9 mouse cellular contexts compared by ENCODE assay signal in the genomic region with DNA sequence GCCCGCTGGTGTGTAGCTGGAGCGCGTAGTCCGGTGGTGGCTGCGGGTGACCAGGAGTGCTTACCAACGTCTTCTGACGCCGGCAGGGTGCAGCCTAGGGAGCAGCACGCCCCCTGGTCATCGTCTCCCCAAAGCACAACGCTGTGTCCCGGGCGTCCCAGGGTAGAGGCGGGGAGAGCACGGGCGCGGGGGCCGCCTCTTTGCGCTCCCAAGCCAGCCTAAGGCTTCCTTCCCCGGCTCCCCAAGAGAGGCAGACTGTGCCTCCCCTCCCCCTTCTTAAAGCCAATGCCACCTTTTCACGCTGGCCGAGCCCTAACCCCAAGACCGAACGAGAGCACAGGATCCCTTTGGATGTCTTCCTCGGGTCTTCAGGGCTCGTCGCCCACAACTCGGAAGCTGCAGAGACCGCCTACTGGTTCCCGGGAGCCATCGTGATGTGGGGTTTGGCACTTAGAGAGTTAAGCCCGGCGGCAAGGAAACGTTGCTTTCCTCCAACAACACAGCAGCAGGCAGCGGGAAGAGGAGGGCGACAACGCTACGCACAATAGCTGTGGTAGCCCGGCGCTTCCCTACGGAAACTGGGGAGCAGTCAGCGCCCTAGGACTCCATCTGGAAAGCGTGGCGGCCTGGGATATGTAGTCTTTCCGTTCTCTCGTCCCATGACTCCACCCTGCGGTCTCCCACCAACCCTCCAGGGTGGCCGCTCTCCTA. TPM values are rescaled to one million over a fixed set of nuclear protein-coding genes. Genes with fewer than 3 reads are reported as not detected.
A peak's percentile ranks its signal among the peaks of the same experiment; 100 is the strongest.
DNase-seq lines count a peak whose midpoint lies in the region; ATAC-seq and TF ChIP-seq lines count a peak whose summit lies in the region.
"Had no signal": no experiment of that assay in that cellular context is flagged by ENCODE, and none has a peak within 500 bp of the region (broad histone marks: within the 10 kb centered on the region; RNA-seq: fewer than 3 reads in every experiment).

TSS of gene Ophn1 (minus strand) at position 620 of the 711 bp plus-strand sequence.

- TF ChIP-seq CTCF in E14TG2a.4 (conservative IDR thresholded peaks at IDR 0.05; ENCODE audit: low read length), result no peak
- TF ChIP-seq CTCF in heart, postnatal 0 days (IDR thresholded peaks at IDR 0.05; ENCODE audit: low read depth), result no peak
- 0 out of 2 replicates have a peak, but pooled peaks have one; percentile 5 for TF ChIP-seq CTCF in liver, embryonic 14.5 days (IDR thresholded peaks at IDR 0.05; ENCODE audit: low read depth)

- peak; percentile 89 for DNase-seq in forebrain, embryonic 14.5 days (ENCODE audit: low spot score)
- DNase-seq in heart, postnatal 0 days (ENCODE audit: low spot score), result peak; percentile 66
- DNase-seq in kidney, postnatal 4 days, result peak; percentile 75 to 84
- no peak for DNase-seq in liver, embryonic 14.5 days (ENCODE audit: low read depth in 3 of 3, low spot score in 3 of 3)
- peak; percentile 59 for DNase-seq in urinary bladder, adult 2 months (ENCODE audit: low spot score)

- peak within 1 kb of the TSS; percentile 80 for H3K4me3 ChIP-seq in E14TG2a.4 (replicated peaks; ENCODE audit: low read length)
- H3K4me3 ChIP-seq in forebrain, embryonic 14.5 days (ENCODE audit: low read depth, low read length), result peak within 1 kb of the TSS; percentile 49
- H3K4me3 ChIP-seq in heart, postnatal 0 days (ENCODE audit: low read depth, low read length), result peak within 1 kb of the TSS; percentile 64
- H3K4me3 ChIP-seq in liver, embryonic 14.5 days (ENCODE audit: insufficient read depth in 1 of 2, low read depth in 2 of 2, low read length in 2 of 2), result peak within 1 kb of the TSS; percentile 47 to 57
- peak within 1 kb of the TSS; percentile 54 for H3K4me3 ChIP-seq in neural tube, embryonic 12.5 days

- H3K9ac ChIP-seq in forebrain, embryonic 14.5 days (ENCODE audit: low read length), result peak within 1 kb of the TSS; percentile 68
- H3K9ac ChIP-seq in heart, postnatal 0 days (replicated peaks; ENCODE audit: low read depth, low read length), result peak within 1 kb of the TSS; percentile 58
- no peak within 1 kb of the TSS for H3K9ac ChIP-seq in liver, embryonic 14.5 days (replicated peaks)
- peak within 1 kb of the TSS; percentile 57 for H3K9ac ChIP-seq in neural tube, embryonic 12.5 days

- TF ChIP-seq EP300 in heart, postnatal 0 days (IDR thresholded peaks at IDR 0.05; ENCODE audit: low read depth), result no peak
- TF ChIP-seq EP300 in liver, embryonic 14.5 days (IDR thresholded peaks at IDR 0.05; ENCODE audit: low read depth), result no peak

- no peaks in the 10 kb centered on the region for H3K36me3 ChIP-seq in E14TG2a.4 (ENCODE audit: insufficient read depth, low read length)
- H3K36me3 ChIP-seq in forebrain, embryonic 14.5 days (ENCODE audit: control insufficient read depth, insufficient read depth, low read length), result no peaks in the 10 kb centered on the region
- no peaks in the 10 kb centered on the region for H3K36me3 ChIP-seq in heart, postnatal 0 days (replicated peaks; ENCODE audit: control insufficient read depth, insufficient read depth, low read length)
- no peaks in the 10 kb centered on the region for H3K36me3 ChIP-seq in liver, embryonic 14.5 days (replicated peaks; ENCODE audit: control insufficient read depth, insufficient read depth, low read depth)
- H3K36me3 ChIP-seq in neural tube, embryonic 12.5 days, result no peaks in the 10 kb centered on the region

- H3K4me2 ChIP-seq in forebrain, embryonic 14.5 days (ENCODE audit: low read length), result peak within 1 kb of the TSS; percentile 58
- H3K4me2 ChIP-seq in heart, postnatal 0 days (ENCODE audit: low read depth, low read length), result peak within 1 kb of the TSS; percentile 72
- peak within 1 kb of the TSS; percentile 54 for H3K4me2 ChIP-seq in liver, embryonic 14.5 days (ENCODE audit: low read depth)
- H3K4me2 ChIP-seq in neural tube, embryonic 12.5 days (replicated peaks), result peak within 1 kb of the TSS; percentile 54

- H3K27ac ChIP-seq in forebrain, embryonic 14.5 days (ENCODE audit: low read depth, low read length), result peak within 1 kb of the TSS; percentile 89
- peak within 1 kb of the TSS; percentile 74 for H3K27ac ChIP-seq in heart, postnatal 0 days (ENCODE audit: low read depth)
- H3K27ac ChIP-seq in liver, embryonic 14.5 days, result no peak within 1 kb of the TSS
- peak within 1 kb of the TSS; percentile 46; the same call in 1 of the 2 replicates for H3K27ac ChIP-seq in neural tube, embryonic 12.5 days

- WGBS in forebrain, embryonic 14.5 days, result 25% methylated on average over 48 of the region's 48 CpGs
- 15% methylated on average over 47 of the region's 48 CpGs for WGBS in heart, postnatal 0 days
- 11% methylated on average over 47 of the region's 48 CpGs for WGBS in liver, embryonic 14.5 days (ENCODE audit: insufficient replicate concordance)
- WGBS in neural tube, embryonic 12.5 days, result 15% methylated on average over 48 of the region's 48 CpGs

- no peaks in the 10 kb centered on the region for H3K4me1 ChIP-seq in E14TG2a.4 (replicated peaks; ENCODE audit: low read depth, low read length)
- no peaks in the 10 kb centered on the region; the same call in 1 of the 2 replicates for H3K4me1 ChIP-seq in forebrain, embryonic 14.5 days (ENCODE audit: control insufficient read depth, insufficient read depth, low read length)
- H3K4me1 ChIP-seq in heart, postnatal 0 days (ENCODE audit: control insufficient read depth, insufficient read depth), result no peaks in the 10 kb centered on the region
- no peaks in the 10 kb centered on the region for H3K4me1 ChIP-seq in liver, embryonic 14.5 days (replicated peaks; ENCODE audit: control insufficient read depth in 2 of 2, insufficient read depth in 2 of 2, low read length in 1 of 2)
- H3K4me1 ChIP-seq in neural tube, embryonic 12.5 days, result no peaks in the 10 kb centered on the region

- H3K27me3 ChIP-seq in E14TG2a.4 (ENCODE audit: insufficient read depth, low read length), result peaks cover 8% of the 10 kb centered on the region; the same call in 1 of the 2 replicates
- no peaks in the 10 kb centered on the region for H3K27me3 ChIP-seq in forebrain, embryonic 14.5 days (replicated peaks; ENCODE audit: control insufficient read depth, insufficient read depth, low read length)
- no peaks in the 10 kb centered on the region for H3K27me3 ChIP-seq in heart, postnatal 0 days (ENCODE audit: control insufficient read depth, insufficient read depth, low read length)
- H3K27me3 ChIP-seq in liver, embryonic 14.5 days (ENCODE audit: control insufficient read depth, insufficient read depth, low read length), result peaks cover 19% of the 10 kb centered on the region
- 0 out of 2 replicates have a peak, but pooled peaks cover 3% of the 10 kb centered on the region for H3K27me3 ChIP-seq in neural tube, embryonic 12.5 days (replicated peaks)

- ATAC-seq in cerebellum, adult (ENCODE audit: insufficient number of reproducible peaks, low FRiP score, low TSS enrichment), result peak; percentile 97
- ATAC-seq in forebrain, embryonic 14.5 days, result peak; percentile 95
- peak; percentile 93 for ATAC-seq in heart, postnatal 0 days (ENCODE audit: insufficient read depth, low read depth)
- peak; percentile 50; the same call in 1 of the 2 replicates for ATAC-seq in liver, embryonic 14.5 days (ENCODE audit: insufficient read depth)
- ATAC-seq in neural tube, embryonic 12.5 days (ENCODE audit: low FRiP score, low read depth), result peak; percentile 95

- no peaks in the 10 kb centered on the region for H3K9me3 ChIP-seq in E14TG2a.4 (ENCODE audit: low read length)
- H3K9me3 ChIP-seq in forebrain, embryonic 14.5 days (replicated peaks; ENCODE audit: control insufficient read depth, low read length), result no peaks in the 10 kb centered on the region
- H3K9me3 ChIP-seq in heart, postnatal 0 days (replicated peaks; ENCODE audit: control insufficient read depth, low read length), result no peaks in the 10 kb centered on the region
- no peaks in the 10 kb centered on the region for H3K9me3 ChIP-seq in liver, embryonic 14.5 days (ENCODE audit: control insufficient read depth, low read length)
- no peaks in the 10 kb centered on the region for H3K9me3 ChIP-seq in neural tube, embryonic 12.5 days

RNA-seq across cellular contexts. Expression of gene Ophn1, which starts in this region (rescaled TPM):
- polyA plus RNA-seq in forebrain, embryonic 14.5 days (2014; fragmentation: Nextera tagmentation; extraction: Ambion mirVana), result 24.5 and 36.6 TPM in 2 replicates
- 11.7 and 22.2 TPM in 2 replicates for total RNA-seq in heart, postnatal 0 days (2014; rRNA removed; ENCODE audit: low replicate concordance)
- 7.5 and 7.6 TPM in 2 replicates for polyA plus RNA-seq in heart, postnatal 0 days (2015; fragmentation: Nextera tagmentation; extraction: Ambion mirVana)
- polyA plus RNA-seq in liver, embryonic 14.5 days (2012; rRNA removed), result 0.16 and 0.38 TPM in 2 replicates
- 0.89 and 1.9 TPM in 2 replicates for polyA plus RNA-seq in liver, embryonic 14.5 days (2014; fragmentation: Nextera tagmentation; extraction: Ambion mirVana)
- polyA plus RNA-seq in neural tube, embryonic 12.5 days (2016; fragmentation: Nextera tagmentation; extraction: Ambion mirVana), result 27.8 and 30.5 TPM in 2 replicates
- polyA plus RNA-seq in urinary bladder, adult 2 months (2012; rRNA removed), result 10.7 and 11.6 TPM in 2 replicates
- total RNA-seq: MEL had no signal

Comparison
In these comparisons a context has a peak if more than half of its experiments do, and no peak if none do; other contexts are left out.
1. DNase-seq: peak in forebrain, embryonic 14.5 days (single experiment), heart, postnatal 0 days (single experiment), kidney, postnatal 4 days (2 of 2) and urinary bladder, adult 2 months (single experiment); none in liver, embryonic 14.5 days (0 of 3).
2. Peak in every context shown above with its lines, with median percentiles within 50 percentile points of each other: H3K4me3 ChIP-seq, ATAC-seq and H3K4me2 ChIP-seq.